Mouse (Mus musculus) gastrocnemius, postnatal 25 days (tissue): Measurements from ENCODE around the gene Egflam. TPM values are rescaled to one million over a fixed set of nuclear protein-coding genes. Genes with fewer than 3 reads are reported as not detected.
A peak's percentile ranks its signal among the peaks of the same experiment; 100 is the strongest.

Source experiments
- DNase-seq: peaks from one replicate; pipeline ENCODE4 v3.0.0; 2022
- total RNA-seq, 2 experiments: library from RNA; stranded (reverse); gene quantifications; 1 replicate in 1 of 2; 2 replicates in 1 of 2; pipeline ENCODE4 v1.2.3; 2021

The Egflam gene
- total RNA-seq, 2 experiments from 2014 or later: 10.3 to 11.9 TPM

- no peak for DNase-seq
Observed at GRCm38 (mm10) chr15:7216581-7217272, 181.5 kb downstream of the Egflam start.

GRCm38 (mm10) chr15:7215845-7216244 lies 182.3 kb downstream of the Egflam start:
- DNase-seq: no peak

GRCm38 (mm10) chr15:7213683-7214082 lies 184.5 kb downstream of the Egflam start:
- peak; percentile 32 for DNase-seq

- DNase-seq: no peak
Observed at GRCm38 (mm10) chr15:7208180-7208579, 190.0 kb downstream of the Egflam start.

GRCm38 (mm10) chr15:7207292-7207691 lies 190.9 kb downstream of the Egflam start:
- no peak for DNase-seq

- DNase-seq: no peak
Observed at GRCm38 (mm10) chr15:7206110-7206509, 192.1 kb downstream of the Egflam start.

- DNase-seq: no peak
Observed at GRCm38 (mm10) chr15:7204917-7205316, 193.3 kb downstream of the Egflam start.

- peak; percentile 61 for DNase-seq
Observed at GRCm38 (mm10) chr15:7203606-7204330, 194.4 kb downstream of the Egflam start.

- DNase-seq: no peak
Observed at GRCm38 (mm10) chr15:7202981-7203380, 195.2 kb downstream of the Egflam start.

- DNase-seq: no peak
Observed at GRCm38 (mm10) chr15:7201421-7202380, 196.5 kb downstream of the Egflam start.

- DNase-seq: no peak
Observed at GRCm38 (mm10) chr15:7200286-7200685, 197.9 kb downstream of the Egflam start.

GRCm38 (mm10) chr15:7198816-7199215 lies 199.4 kb downstream of the Egflam start:
- no peak for DNase-seq

- DNase-seq: no peak
Observed at GRCm38 (mm10) chr15:7197652-7198445, 200.3 kb downstream of the Egflam start.

GRCm38 (mm10) chr15:7194748-7195221 lies 203.4 kb downstream of the Egflam start:
- DNase-seq: no peak

GRCm38 (mm10) chr15:7194147-7194720 lies 204.0 kb downstream of the Egflam start:
- no peak for DNase-seq

- DNase-seq: no peak
Observed at GRCm38 (mm10) chr15:7192582-7192981, 205.6 kb downstream of the Egflam start.

GRCm38 (mm10) chr15:7191074-7191473 lies 207.1 kb downstream of the Egflam start:
- DNase-seq: no peak

GRCm38 (mm10) chr15:7189678-7190454 lies 208.3 kb downstream of the Egflam start:
- no peak for DNase-seq

GRCm38 (mm10) chr15:7187682-7188081 lies 210.5 kb downstream of the Egflam start:
- no peak for DNase-seq

GRCm38 (mm10) chr15:7180576-7180975 lies 217.6 kb downstream of the Egflam start:
- no peak for DNase-seq
